7 mouse cellular contexts compared by ENCODE assay signal in genomic region chr1:61639114-61640093, GRCm38 (mm10). TPM values are rescaled to one million over a fixed set of nuclear protein-coding genes. Genes with fewer than 3 reads are reported as not detected.
A peak's percentile ranks its signal among the peaks of the same experiment; 100 is the strongest.
DNase-seq lines count a peak whose midpoint lies in the region; ATAC-seq and TF ChIP-seq lines count a peak whose summit lies in the region.

No protein-coding gene starts in this region.

- H3K4me3 ChIP-seq in C2C12 (ENCODE audit: insufficient read depth, poor library complexity, severe bottlenecking) (peak overlapping the region; percentile 25), ES-Bruce4 (ENCODE audit: low read depth, low read length) (peak overlapping the region; percentile 59)
- peak overlapping the region; percentile 92 for H3K4me3 ChIP-seq in embryonic facial prominence, embryonic 14.5 days (ENCODE audit: low read depth, low read length)

- no peaks in the 10 kb centered on the region for H3K79me2 ChIP-seq in C2C12 (ENCODE audit: control insufficient read depth, insufficient read depth)

- TF ChIP-seq CTCF in C2C12 (IDR thresholded peaks at IDR 0.05; ENCODE audit: control insufficient read depth, insufficient read depth, insufficient read length) (no peak), ES-Bruce4 (IDR thresholded peaks at IDR 0.05; ENCODE audit: low read depth, low read length) (no peak)

- ATAC-seq in embryonic facial prominence, embryonic 14.5 days (ENCODE audit: low read depth), result peak; percentile 69
- peak; percentile 42; the same call in 1 of the 2 replicates for ATAC-seq in megakaryocyte-erythroid progenitor cell, adult 5-6 weeks (replicated peaks; ENCODE audit: low FRiP score, low TSS enrichment, poor library complexity, severe bottlenecking)

- H3K4me1 ChIP-seq in ES-Bruce4 (ENCODE audit: control insufficient read depth, insufficient read depth, low read length), result no peaks in the 10 kb centered on the region
- peaks cover 14% of the 10 kb centered on the region; the same call in 1 of the 2 replicates for H3K4me1 ChIP-seq in embryonic facial prominence, embryonic 14.5 days (ENCODE audit: control insufficient read depth, insufficient read depth, low read length)

- H3K27ac ChIP-seq in ES-Bruce4 (ENCODE audit: insufficient read depth, low read length), result no peak overlapping the region
- H3K27ac ChIP-seq in embryonic facial prominence, embryonic 14.5 days (replicated peaks; ENCODE audit: low read depth, low read length), result peak overlapping the region; percentile 48

- intact Hi-C loops in heart, postnatal 25 days (cut with DNase I), result loop anchor here (10.0 kb wide), 2 partner anchors 255 to 345 kb away; no protein-coding TSS in a partner anchor

- H3K79me3 ChIP-seq in C2C12 (ENCODE audit: low read depth), result no peaks in the 10 kb centered on the region

- H3K36me3 ChIP-seq in C2C12 (ENCODE audit: control insufficient read depth, insufficient read depth), result no peaks in the 10 kb centered on the region
- no peaks in the 10 kb centered on the region for H3K36me3 ChIP-seq in ES-Bruce4 (ENCODE audit: control insufficient read depth, insufficient read depth, low read length, poor library complexity, severe bottlenecking)
- no peaks in the 10 kb centered on the region for H3K36me3 ChIP-seq in embryonic facial prominence, embryonic 14.5 days (ENCODE audit: control insufficient read depth, insufficient read depth, low read length)

- TF ChIP-seq EP300 in ES-Bruce4 (IDR thresholded peaks at IDR 0.05; ENCODE audit: insufficient read depth, low read depth, low read length), result no peak

- WGBS in embryonic facial prominence, embryonic 14.5 days, result 5% methylated on average over 16 of the region's 40 CpGs

- H3ac ChIP-seq in C2C12 (ENCODE audit: control insufficient read depth, insufficient read length, low read depth), result peak overlapping the region; percentile 84

- DNase-seq in embryonic facial prominence, embryonic 14.5 days (ENCODE audit: low spot score), result peak; percentile 28
- DNase-seq in heart, postnatal 25 days (ENCODE audit: low spot score), result peak; percentile 1
- peak; percentile 29 to 60 for DNase-seq in kidney, postnatal 36 days
- peak; percentile 30 for DNase-seq in yolk sac, embryonic 10.5 days (ENCODE audit: low spot score)

- H3K9me3 ChIP-seq in ES-Bruce4 (replicated peaks; ENCODE audit: control insufficient read depth, insufficient read depth, low read length, poor library complexity, severe bottlenecking), result no peaks in the 10 kb centered on the region
- no peaks in the 10 kb centered on the region for H3K9me3 ChIP-seq in embryonic facial prominence, embryonic 14.5 days (ENCODE audit: control insufficient read depth, low read length)

- H3K27me3 ChIP-seq in C2C12 (ENCODE audit: control insufficient read depth, insufficient read depth, insufficient read length) (no peaks in the 10 kb centered on the region), ES-Bruce4 (ENCODE audit: control insufficient read depth, insufficient read depth, low read length, poor library complexity, severe bottlenecking) (peaks cover 3% of the 10 kb centered on the region; the same call in 1 of the 2 replicates)
- H3K27me3 ChIP-seq in embryonic facial prominence, embryonic 14.5 days (replicated peaks; ENCODE audit: control insufficient read depth, insufficient read depth, low read length), result no peaks in the 10 kb centered on the region

- peak overlapping the region; percentile 90 for H3K4me2 ChIP-seq in embryonic facial prominence, embryonic 14.5 days (ENCODE audit: low read depth, low read length)

- peak overlapping the region; percentile 73 for H3K9ac ChIP-seq in ES-Bruce4 (ENCODE audit: low read depth, poor library complexity, severe bottlenecking)
- H3K9ac ChIP-seq in embryonic facial prominence, embryonic 14.5 days (ENCODE audit: low read depth, low read length), result peak overlapping the region; percentile 90

- no peak for TF ChIP-seq POLR2A in ES-Bruce4 (IDR thresholded peaks at IDR 0.05; ENCODE audit: insufficient read depth, low read length)

TF ChIP-seq in C2C12, 6 proteins besides CTCF, POLR2A, EP300 and RAD21:
- TF ChIP-seq MYOD1 (IDR thresholded peaks at IDR 0.05; ENCODE audit: control insufficient read depth, insufficient read length, low read depth), result no peak
- TF ChIP-seq MYOG (IDR thresholded peaks at IDR 0.05; ENCODE audit: control insufficient read depth, extremely low read depth, insufficient read length), result no peak
- no peak for TF ChIP-seq MAX (IDR thresholded peaks at IDR 0.05)
- TF ChIP-seq FOSL1 (IDR thresholded peaks at IDR 0.05; ENCODE audit: insufficient read depth, low read length, poor library complexity, severe bottlenecking), result no peak
- no peak for TF ChIP-seq CEBPB (IDR thresholded peaks at IDR 0.05; ENCODE audit: low read depth)
- no peak for TF ChIP-seq USF1 (IDR thresholded peaks at IDR 0.05; ENCODE audit: low read depth)

RNA-seq across cellular contexts. Expression of gene Pard3b, which starts 0.8 kb away (rescaled TPM):
- polyA plus RNA-seq in C2C12 (2012; fragmentation: generic; extraction: Trizol), result 0.20 TPM
- polyA plus RNA-seq in ES-Bruce4 (2011; ENCODE audit: insufficient read depth, insufficient read length, low read depth, missing spikeins), result 0.42 and 0.87 TPM in 2 replicates
- 17.6 and 21.1 TPM in 2 replicates for polyA plus RNA-seq in embryonic facial prominence, embryonic 14.5 days (2014; fragmentation: Nextera tagmentation; extraction: Ambion mirVana)
- 10 to 100 TPM; 11.5 to 12.4 TPM for total RNA-seq in heart, postnatal 25 days (2021)
- total RNA-seq in megakaryocyte-erythroid progenitor cell, adult 5-6 weeks (2014; fragmentation: Nextera tagmentation), result 2.0 and 3.2 TPM in 2 replicates
- total RNA-seq in megakaryocyte-erythroid progenitor cell, adult 5-6 weeks (2017), result 1.4 and 4.2 TPM in 2 replicates

Comparison
In these comparisons a context has a peak if more than half of its experiments do, and no peak if none do; other contexts are left out.
1. H3K4me3 ChIP-seq: peak in every context shown above with its lines; median percentile 92 in embryonic facial prominence, embryonic 14.5 days; 59 in ES-Bruce4; 25 in C2C12.